Mouse (Mus musculus): Measurements from ENCODE around the gene Gm21915.

GRCm38 (mm10) chr9:40637705-40638393 is 32.6 kb upstream of the Gm21915 start:
- TF ChIP-seq POLR2A (IDR thresholded peaks at IDR 0.05; ENCODE audit: extremely low read depth, insufficient read depth, low read length): no peak
- TF ChIP-seq CTCF (IDR thresholded peaks at IDR 0.05; ENCODE audit: extremely low read depth, insufficient read depth, low read length): no peak
